14 mouse cellular contexts compared by ENCODE assay signal in genomic region chr19:29326822-29327552, GRCm38 (mm10). TPM values are rescaled to one million over a fixed set of nuclear protein-coding genes. Genes with fewer than 3 reads are reported as not detected.
"Had no signal": no experiment of that assay in that cellular context is flagged by ENCODE, and none has a peak within 500 bp of the region (broad histone marks: within the 10 kb centered on the region; RNA-seq: fewer than 3 reads in every experiment).

No protein-coding gene starts in this region.

- DNase-seq: lung, adult 18-20 months; lung, embryonic 14.5 days; lung, postnatal 10 days; lung, postnatal 4 days; midbrain, embryonic 14.5 days; retina, postnatal 1 day; right cerebral cortex, adult 18-20 months; right cerebral cortex, postnatal 25 days; right cerebral cortex, postnatal 4 days; spleen, adult 18-20 months; thymus, adult 2 months; thymus, postnatal 25 days had no signal

RNA-seq across cellular contexts. Expression of gene Rln1, which starts 7.5 kb away (rescaled TPM):
- total RNA-seq: megakaryocyte, adult 5-6 weeks; megakaryocyte-erythroid progenitor cell, adult 5-6 weeks had no signal
